Mouse (Mus musculus) megakaryocyte, embryonic 14.5 days (primary cell): ENCODE data around the gene Mpdu1.

Source experiments
- FLI1 ChIP-seq: IDR thresholded peaks from 2 replicates; pipeline ENCODE4 v1.6.1; 2012; ENCODE audit warnings: low read length, inconsistent platforms, mixed read lengths
- GATA1 ChIP-seq: IDR thresholded peaks from 3 replicates; pipeline ENCODE4 v1.6.1; 2012; ENCODE audit warnings: mixed read lengths, low read length, inconsistent platforms, borderline replicate concordance

- TF ChIP-seq GATA1 (no peak), FLI1 (no peak)
These were observed 27.0 kb downstream of the Mpdu1 start for GRCm38 (mm10) chr11:69635471-69635870.
